Mouse (Mus musculus): ENCODE results near the gene Plekhn1. TPM values are rescaled to one million over a fixed set of nuclear protein-coding genes. Genes with fewer than 3 reads are reported as not detected.

Plekhn1 gene
- polyA plus RNA-seq, 1 experiment from 2014 or later: 18.2 TPM

DNA sequence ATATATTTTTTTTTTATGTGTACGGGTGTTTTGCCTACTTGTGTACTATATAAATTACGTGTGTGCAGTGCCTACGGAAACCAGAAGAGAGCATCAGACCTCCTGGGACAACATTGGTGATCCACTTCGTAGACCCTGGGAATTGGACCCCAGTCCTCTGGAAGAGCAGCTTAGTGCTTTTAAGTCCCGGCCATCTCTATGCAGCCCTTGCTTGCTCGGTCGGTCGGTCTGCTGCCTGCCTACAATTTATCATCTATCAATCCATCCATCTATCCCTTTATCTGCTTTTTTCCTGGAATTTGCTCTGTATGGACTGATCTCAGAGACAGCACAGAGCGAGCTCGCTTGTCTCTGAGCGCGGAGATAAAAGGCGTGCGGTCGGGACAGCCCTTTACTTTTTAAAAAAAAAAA, 708 bp upstream of the Plekhn1 start:
- peak; percentile 29 for ATAC-seq (ENCODE audit: insufficient number of reproducible peaks, low FRiP score)
- peaks cover 57% of the 10 kb centered on the region for H3K36me3 ChIP-seq

DNA sequence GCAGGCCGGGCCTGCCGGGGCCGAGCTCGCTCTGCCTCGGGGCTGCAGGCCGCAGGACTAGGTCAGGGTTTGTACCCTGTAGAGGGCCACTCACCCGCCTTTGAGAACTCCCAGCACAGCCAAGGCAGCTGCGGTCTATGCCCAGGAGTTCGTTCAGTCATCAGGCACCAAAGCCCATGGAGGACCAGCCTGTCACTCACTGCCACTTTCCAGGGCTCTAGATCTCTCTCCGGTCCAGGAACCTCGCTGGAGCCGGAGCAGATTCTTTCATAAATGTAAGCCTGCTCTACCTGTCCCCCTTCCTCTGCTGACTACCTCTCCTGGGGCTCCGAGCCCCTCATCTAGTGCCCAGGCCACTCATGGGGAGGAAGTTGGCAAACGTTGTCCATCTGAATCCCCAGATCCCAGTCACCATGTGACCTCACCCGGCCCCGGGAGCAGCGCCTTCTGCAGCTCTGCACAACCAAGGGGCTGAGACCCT, 596 bp downstream of the Plekhn1 start:
- H3K36me3 ChIP-seq: peaks cover 57% of the 10 kb centered on the region
- 0 out of 2 replicates have a peak, but pooled peaks have one; percentile 4 for ATAC-seq (ENCODE audit: insufficient number of reproducible peaks, low FRiP score)
- H3K27me3 ChIP-seq (replicated peaks): no peaks in the 10 kb centered on the region; the same call in 1 of the 2 replicates
- H3K9ac ChIP-seq: peak overlapping the region; percentile 88
- peaks cover 15% of the 10 kb centered on the region for H3K4me1 ChIP-seq (replicated peaks)
- 5% methylated on average over 17 of the region's 17 CpGs for WGBS
- H3K4me2 ChIP-seq: peak overlapping the region; percentile 96
- H3K4me3 ChIP-seq: peak overlapping the region; percentile 66
- no peaks in the 10 kb centered on the region for H3K9me3 ChIP-seq (replicated peaks)
- H3K27ac ChIP-seq (ENCODE audit: poor library complexity, severe bottlenecking): peak overlapping the region; percentile 68; the same call in 1 of the 2 replicates

More for the DNA sequence above, 708 bp upstream of the Plekhn1 start:
- Histone ChIP-seq H3K9ac (peak overlapping the region; percentile 80; the same call in 1 of the 2 replicates), H3K4me2 (peak overlapping the region; percentile 96), H3K9me3 (replicated peaks) (no peaks in the 10 kb centered on the region), H3K4me3 (peak overlapping the region; percentile 89), H3K27me3 (replicated peaks) (no peaks in the 10 kb centered on the region), H3K27ac (ENCODE audit: poor library complexity, severe bottlenecking) (peak overlapping the region; percentile 75; the same call in 1 of the 2 replicates), H3K4me1 (replicated peaks) (peaks cover 15% of the 10 kb centered on the region)
- WGBS: 1% methylated on average over 15 of the region's 15 CpGs

DNA sequence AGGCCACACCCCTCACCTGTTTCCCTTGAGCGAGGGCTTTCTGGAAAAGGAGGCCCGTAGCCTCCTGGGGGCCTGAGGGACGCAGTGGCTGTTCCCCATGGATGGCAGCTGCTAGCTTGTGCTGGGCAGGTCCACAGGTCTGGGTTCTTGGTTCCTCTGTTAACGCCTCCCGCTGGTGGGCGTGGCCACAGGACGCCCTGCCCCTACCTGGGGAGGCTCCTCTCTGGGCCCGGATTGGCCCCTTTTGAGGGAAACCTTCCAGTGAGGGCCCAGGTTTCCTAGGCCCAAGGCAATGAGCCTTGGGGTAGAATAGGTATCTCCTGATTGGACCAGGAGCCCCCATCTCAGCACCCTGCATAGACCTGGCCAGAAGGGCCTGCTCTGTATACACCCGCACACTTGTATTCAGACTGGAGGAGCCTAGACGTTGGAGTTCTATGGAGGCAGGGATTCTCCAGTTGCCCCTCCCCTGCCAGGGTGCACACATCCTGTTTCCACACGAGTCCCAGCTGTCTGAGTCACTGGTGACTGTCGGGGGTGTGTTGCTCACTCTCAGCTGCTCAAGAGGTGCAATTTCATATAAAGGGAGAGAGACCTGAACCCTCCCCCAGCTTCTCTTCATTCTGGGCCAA, 6.1 kb downstream of the Plekhn1 start:
- ATAC-seq (ENCODE audit: insufficient number of reproducible peaks, low FRiP score): peak; percentile 52
- 19% methylated on average over 12 of the region's 12 CpGs for WGBS
- no peak overlapping the region for H3K27ac ChIP-seq (ENCODE audit: poor library complexity, severe bottlenecking)
- H3K4me2 ChIP-seq: peak overlapping the region; percentile 56
- H3K4me3 ChIP-seq: 0 out of 2 replicates have a peak overlapping the region, but pooled peaks have one; percentile 9
- H3K27me3 ChIP-seq (replicated peaks): no peaks in the 10 kb centered on the region; the same call in 1 of the 2 replicates
- peaks cover 46% of the 10 kb centered on the region for H3K36me3 ChIP-seq
- H3K9ac ChIP-seq: 0 out of 2 replicates have a peak overlapping the region, but pooled peaks have one; percentile 42
- peaks cover 18% of the 10 kb centered on the region for H3K4me1 ChIP-seq (replicated peaks)
- H3K9me3 ChIP-seq (replicated peaks): no peaks in the 10 kb centered on the region

DNA sequence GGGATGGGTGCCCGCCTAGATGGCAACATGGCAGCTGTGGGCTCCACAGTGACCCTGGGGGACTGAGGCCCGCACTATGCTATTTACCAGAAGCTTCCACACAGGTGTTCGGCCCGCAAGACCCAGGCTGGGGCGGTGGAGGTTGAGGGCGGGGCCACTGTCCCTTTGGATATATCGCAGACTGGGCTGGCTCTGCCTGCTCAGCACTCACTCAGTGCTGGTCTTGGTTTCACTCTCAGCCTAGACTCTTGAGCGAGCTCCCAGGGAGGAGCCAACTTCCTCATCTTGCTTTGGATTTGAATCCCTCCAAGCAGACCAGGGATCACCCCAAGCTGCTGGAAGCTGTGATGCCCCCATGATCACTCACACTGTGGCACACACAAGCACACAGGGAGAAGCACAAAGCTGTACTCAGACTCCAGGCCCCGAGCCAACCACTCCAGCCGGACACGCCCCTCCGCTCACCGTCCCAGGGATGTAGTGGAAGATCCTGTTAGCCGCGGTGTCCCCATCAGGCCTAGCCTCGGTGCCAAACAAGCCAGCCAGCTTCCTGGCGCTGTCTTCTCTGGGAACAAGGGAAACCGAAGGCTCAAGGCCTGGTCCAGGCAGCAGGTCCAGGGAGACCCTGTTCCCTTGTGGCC, 6.8 kb downstream of the Plekhn1 start:
- H3K4me2 ChIP-seq: peak overlapping the region; percentile 56
- peak; percentile 27 for ATAC-seq (ENCODE audit: insufficient number of reproducible peaks, low FRiP score)
- H3K9ac ChIP-seq: 0 out of 2 replicates have a peak overlapping the region, but pooled peaks have one; percentile 42
- peaks cover 15% of the 10 kb centered on the region for H3K4me1 ChIP-seq (replicated peaks)
- H3K9me3 ChIP-seq (replicated peaks): no peaks in the 10 kb centered on the region
- H3K27ac ChIP-seq (ENCODE audit: poor library complexity, severe bottlenecking): no peak overlapping the region
- H3K4me3 ChIP-seq: 0 out of 2 replicates have a peak overlapping the region, but pooled peaks have one; percentile 9
- H3K36me3 ChIP-seq: peaks cover 41% of the 10 kb centered on the region
- H3K27me3 ChIP-seq (replicated peaks): no peaks in the 10 kb centered on the region; the same call in 1 of the 2 replicates
- 42% methylated on average over 18 of the region's 18 CpGs for WGBS

DNA sequence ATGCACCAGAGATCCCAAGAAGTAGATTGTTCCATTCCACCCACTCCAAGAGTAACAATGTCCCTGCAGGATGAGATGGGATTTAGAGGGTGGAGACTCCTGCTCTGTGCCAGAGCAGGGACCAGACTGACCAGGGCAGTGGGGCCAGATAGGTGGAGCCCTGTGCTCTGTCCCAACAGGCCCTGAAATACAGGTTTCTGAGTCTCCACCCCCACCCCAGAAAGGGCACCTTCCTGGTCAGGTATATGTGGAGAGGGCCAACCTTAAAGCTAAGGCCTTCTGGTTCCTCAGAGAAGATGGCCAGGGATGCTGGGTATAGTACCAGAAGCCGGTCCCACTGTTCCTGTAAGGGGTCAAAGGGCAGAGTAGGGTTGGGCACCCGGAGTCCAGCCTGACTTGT, 10.4 kb downstream of the Plekhn1 start:
- H3K4me3 ChIP-seq: no peak overlapping the region
- 67% methylated on average over 2 of the region's 2 CpGs for WGBS
- ATAC-seq (ENCODE audit: insufficient number of reproducible peaks, low FRiP score): no peak
- no peak overlapping the region for H3K27ac ChIP-seq (ENCODE audit: poor library complexity, severe bottlenecking)
- H3K36me3 ChIP-seq: peaks cover 5% of the 10 kb centered on the region
- no peak overlapping the region for H3K4me2 ChIP-seq
- no peak overlapping the region for H3K9ac ChIP-seq
- peaks cover 15% of the 10 kb centered on the region for H3K4me1 ChIP-seq (replicated peaks)
- H3K9me3 ChIP-seq (replicated peaks): no peaks in the 10 kb centered on the region
- no peaks in the 10 kb centered on the region for H3K27me3 ChIP-seq (replicated peaks)

DNA sequence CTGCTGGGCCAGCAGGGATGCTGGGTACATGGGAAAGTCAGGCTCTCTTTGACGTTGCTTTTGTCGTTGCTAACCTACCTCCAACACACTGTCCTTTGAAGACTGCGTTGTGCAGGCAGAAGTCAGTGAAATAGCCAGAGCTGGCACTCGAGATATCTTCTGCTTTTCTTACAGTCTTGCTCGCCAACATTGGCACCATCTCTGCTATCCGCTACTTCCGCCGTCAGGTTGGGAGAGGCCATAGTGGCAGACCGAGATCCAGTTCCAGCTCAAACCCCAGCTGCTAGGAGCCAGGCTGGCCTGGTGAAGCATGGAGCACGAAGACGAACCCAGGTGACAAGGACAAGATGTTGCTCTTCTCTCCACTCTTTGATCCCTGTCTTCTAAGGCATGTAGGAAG, 14.7 kb downstream of the Plekhn1 start:
- no peak for ATAC-seq (ENCODE audit: insufficient number of reproducible peaks, low FRiP score)
- Histone ChIP-seq H3K4me3 (no peak overlapping the region), H3K27ac (ENCODE audit: poor library complexity, severe bottlenecking) (no peak overlapping the region)

DNA sequence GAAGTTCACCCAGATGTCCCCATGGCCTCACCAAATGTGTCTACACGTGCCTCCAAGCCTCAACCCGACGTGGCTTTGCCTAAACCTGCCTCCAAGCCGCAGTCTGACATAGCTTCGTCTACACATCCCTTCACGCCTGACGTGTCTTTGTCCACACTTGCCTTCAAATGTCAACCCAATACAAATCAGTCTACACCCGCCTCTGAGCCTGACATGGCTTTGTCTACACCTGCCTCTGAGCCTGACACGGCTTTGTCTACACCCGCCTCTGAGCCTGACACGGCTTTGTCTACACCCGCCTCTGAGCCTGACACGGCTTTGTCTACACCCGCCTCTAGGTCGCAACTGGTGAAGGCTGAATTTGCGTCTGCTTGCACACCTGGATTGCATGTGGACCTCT, 16.8 kb downstream of the Plekhn1 start:
- no peaks in the 10 kb centered on the region for H3K27me3 ChIP-seq (replicated peaks)
- no peaks in the 10 kb centered on the region for H3K9me3 ChIP-seq (replicated peaks)
- no peak overlapping the region for H3K27ac ChIP-seq (ENCODE audit: poor library complexity, severe bottlenecking)
- H3K36me3 ChIP-seq: no peaks in the 10 kb centered on the region
- H3K4me3 ChIP-seq: no peak overlapping the region
- H3K4me1 ChIP-seq (replicated peaks): peaks cover 23% of the 10 kb centered on the region
- WGBS: 77% methylated on average over 16 of the region's 16 CpGs
- H3K9ac ChIP-seq: no peak overlapping the region
- no peak for ATAC-seq (ENCODE audit: insufficient number of reproducible peaks, low FRiP score)
- H3K4me2 ChIP-seq: no peak overlapping the region

More for the DNA sequence above, 14.7 kb downstream of the Plekhn1 start:
- Histone ChIP-seq H3K27me3 (replicated peaks) (no peaks in the 10 kb centered on the region), H3K4me1 (replicated peaks) (peaks cover 23% of the 10 kb centered on the region), H3K4me2 (no peak overlapping the region), H3K9ac (no peak overlapping the region), H3K36me3 (no peaks in the 10 kb centered on the region), H3K9me3 (replicated peaks) (no peaks in the 10 kb centered on the region)
- 85% methylated on average over 11 of the region's 11 CpGs for WGBS

DNA sequence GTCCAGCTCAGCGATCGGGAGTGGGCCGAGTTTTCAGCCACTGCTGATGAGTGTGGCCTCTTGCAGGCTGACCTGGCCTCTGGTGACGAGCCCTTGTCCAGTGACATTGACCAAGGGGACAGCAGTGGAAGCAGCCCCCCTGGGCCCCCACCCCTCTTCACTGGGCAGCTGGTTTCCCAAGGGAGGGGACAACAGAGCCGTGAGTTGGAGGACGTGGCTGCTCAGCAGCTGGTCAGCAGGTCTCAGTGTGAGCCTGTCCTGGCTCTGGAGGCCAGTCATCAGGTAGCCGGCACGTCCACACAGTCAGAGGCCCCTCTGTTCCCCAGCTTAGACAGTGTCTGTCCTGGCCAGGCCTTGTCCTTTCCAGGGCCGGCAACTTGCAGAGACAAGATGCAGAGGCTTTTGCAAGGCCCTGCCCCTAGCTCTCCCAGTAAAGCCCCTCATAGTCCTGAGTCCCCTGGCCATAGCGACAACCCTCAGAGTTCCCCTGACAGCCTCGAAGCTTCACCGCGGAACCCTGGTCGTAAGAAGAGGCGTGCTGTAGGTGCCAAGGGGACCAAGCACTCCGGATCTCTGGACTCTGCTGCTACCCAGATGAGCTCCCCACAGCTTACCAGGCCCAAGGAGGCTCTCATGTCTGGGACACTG, 17.5 kb downstream of the Plekhn1 start:
- Histone ChIP-seq H3K27ac (ENCODE audit: poor library complexity, severe bottlenecking) (no peak overlapping the region), H3K9me3 (replicated peaks) (no peaks in the 10 kb centered on the region), H3K36me3 (no peaks in the 10 kb centered on the region), H3K27me3 (replicated peaks) (no peaks in the 10 kb centered on the region), H3K9ac (peak overlapping the region; percentile 44; the same call in 1 of the 2 replicates), H3K4me2 (no peak overlapping the region), H3K4me1 (replicated peaks) (peaks cover 23% of the 10 kb centered on the region), H3K4me3 (no peak overlapping the region)
- no peak for ATAC-seq (ENCODE audit: insufficient number of reproducible peaks, low FRiP score)
- 69% methylated on average over 16 of the region's 16 CpGs for WGBS

DNA sequence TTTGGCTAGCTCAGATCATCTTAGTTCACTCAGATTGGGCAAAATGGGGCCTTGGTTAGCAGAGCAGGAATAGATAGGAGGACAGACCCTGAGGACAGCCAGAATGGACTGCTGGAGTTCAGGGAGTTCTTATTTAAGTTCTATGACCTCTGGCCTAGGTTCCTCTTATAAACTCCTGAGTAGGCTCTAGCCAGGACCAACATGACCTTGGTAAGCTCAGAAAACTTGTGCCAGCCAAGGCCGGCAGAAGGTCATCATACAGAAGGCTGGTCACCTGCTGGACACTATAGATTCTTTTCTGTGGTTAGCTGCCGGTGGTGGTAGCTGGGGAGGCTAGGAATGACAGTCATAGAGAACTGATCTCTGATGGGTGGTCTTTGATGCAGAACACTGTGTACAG, 18.5 kb downstream of the Plekhn1 start:
- Histone ChIP-seq H3K4me1 (replicated peaks) (peaks cover 23% of the 10 kb centered on the region), H3K27ac (ENCODE audit: poor library complexity, severe bottlenecking) (peak overlapping the region; percentile 22; the same call in 1 of the 2 replicates), H3K27me3 (replicated peaks) (no peaks in the 10 kb centered on the region), H3K4me3 (no peak overlapping the region), H3K36me3 (no peaks in the 10 kb centered on the region), H3K9me3 (replicated peaks) (no peaks in the 10 kb centered on the region), H3K9ac (no peak overlapping the region), H3K4me2 (peak overlapping the region; percentile 15; the same call in 1 of the 2 replicates)
- no peak for ATAC-seq (ENCODE audit: insufficient number of reproducible peaks, low FRiP score)
- 78% methylated on average over 2 of the region's 2 CpGs for WGBS

DNA sequence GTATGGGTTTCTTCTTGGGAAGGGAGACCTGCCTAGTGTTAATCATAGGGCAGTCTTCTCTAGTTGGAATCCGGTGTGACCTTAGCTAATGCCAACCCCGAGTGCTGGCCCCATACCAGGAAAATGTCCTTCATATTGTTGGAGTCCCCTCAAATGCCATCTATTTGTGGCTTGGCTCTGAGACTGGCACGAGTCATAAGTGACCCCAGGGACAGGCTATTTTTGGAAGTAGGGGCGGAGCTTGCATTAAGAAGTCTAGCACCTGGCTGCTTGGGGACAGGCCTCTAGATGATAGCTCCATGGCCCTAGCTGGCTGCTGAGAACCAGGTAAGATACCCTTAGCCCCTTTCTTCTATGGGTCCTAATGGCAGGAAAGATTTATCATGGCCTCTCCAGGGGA, 19.0 kb downstream of the Plekhn1 start, which contains the start of gene Perm1:
TSS of gene Perm1 (plus strand) at position 220 of the 400 bp plus-strand sequence.
- ATAC-seq (ENCODE audit: insufficient number of reproducible peaks, low FRiP score): no peak
- peak within 1 kb of the TSS; percentile 59 for H3K27ac ChIP-seq (ENCODE audit: poor library complexity, severe bottlenecking)
- 58% methylated on average over 4 of the region's 4 CpGs for WGBS
- H3K4me2 ChIP-seq: peak within 1 kb of the TSS; percentile 15; the same call in 1 of the 2 replicates
- peaks cover 23% of the 10 kb centered on the region for H3K4me1 ChIP-seq (replicated peaks)
- no peaks in the 10 kb centered on the region for H3K36me3 ChIP-seq
- no peak within 1 kb of the TSS for H3K9ac ChIP-seq
- no peaks in the 10 kb centered on the region for H3K27me3 ChIP-seq (replicated peaks)
- no peak within 1 kb of the TSS for H3K4me3 ChIP-seq
- H3K9me3 ChIP-seq (replicated peaks): no peaks in the 10 kb centered on the region

DNA sequence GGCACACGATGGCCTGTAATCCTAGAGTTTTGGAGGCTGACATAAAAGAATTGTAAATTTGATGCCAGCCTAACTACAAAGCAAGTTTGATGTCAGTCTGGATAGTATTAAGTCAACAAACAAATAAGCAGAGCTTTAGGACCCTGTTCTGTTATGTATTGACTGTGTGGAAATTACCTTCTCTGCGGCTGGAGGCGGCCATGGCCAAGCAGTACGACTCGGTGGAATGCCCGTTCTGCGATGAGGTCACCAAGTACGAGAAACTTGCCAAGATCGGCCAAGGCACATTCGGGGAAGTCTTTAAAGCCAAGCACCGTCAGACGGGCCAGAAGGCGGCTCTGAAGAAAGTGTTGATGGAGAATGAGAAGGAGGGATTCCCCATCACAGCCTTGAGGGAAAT, 21.5 kb downstream of the Plekhn1 start:
- Histone ChIP-seq H3K4me3 (no peak overlapping the region), H3K27ac (ENCODE audit: poor library complexity, severe bottlenecking) (no peak overlapping the region), H3K9me3 (replicated peaks) (no peaks in the 10 kb centered on the region), H3K36me3 (no peaks in the 10 kb centered on the region), H3K27me3 (replicated peaks) (no peaks in the 10 kb centered on the region), H3K4me2 (no peak overlapping the region), H3K9ac (no peak overlapping the region), H3K4me1 (replicated peaks) (peaks cover 23% of the 10 kb centered on the region)
- 88% methylated on average over 13 of the region's 13 CpGs for WGBS
- no peak for ATAC-seq (ENCODE audit: insufficient number of reproducible peaks, low FRiP score)

All from heart, embryonic 12.5 days (tissue).